Mouse (Mus musculus) liver, embryonic 14.5 days (tissue): ENCODE data around the gene Mbnl1. TPM values are rescaled to one million over a fixed set of nuclear protein-coding genes. Genes with fewer than 3 reads are reported as not detected.

Source experiments
- ATAC-seq: fragments of 200-750 bp; cut with Nextera tagmentation; 2 replicates; pipeline ENCODE4 v1.8.0; 2017; ENCODE audit warnings: moderate number of reproducible peaks, mild to moderate bottlenecking, moderate library complexity; ENCODE audit not compliant: insufficient read depth
- DNase-seq, 3 experiments: peaks; one replicate each; pipeline ENCODE4 v3.0.0-alpha.2; 2012 to 2013; ENCODE audit warnings: low read depth in 3 of 3, low spot score in 3 of 3
- H3K27ac ChIP-seq: fragments of 300-500 bp; sonication (generic); 2 replicates; pipeline ENCODE4 v1.5.1; 2014; ENCODE audit warnings: moderate library complexity, mild to moderate bottlenecking, control low read depth, inconsistent platforms
- H3K27me3 ChIP-seq: fragments of 300-500 bp; sonication (generic); 2 replicates; pipeline ENCODE4 v1.6.1; 2014; ENCODE audit warnings: mild to moderate bottlenecking, low read length, moderate library complexity; ENCODE audit not compliant: control insufficient read depth, insufficient read depth
- H3K36me3 ChIP-seq: fragments of 300-500 bp; sonication (generic); replicated peaks from 2 replicates; pipeline ENCODE4 v1.6.1; 2014; ENCODE audit warnings: low read depth; ENCODE audit not compliant: control insufficient read depth, insufficient read depth
- H3K4me1 ChIP-seq, 2 experiments: fragments of 200-500 bp in 1 of 2; fragments of 300-500 bp in 1 of 2; sonication (generic) in 1 of 2; replicated peaks; 2 replicates each; pipeline ENCODE4 v1.6.1; 2012 to 2014; ENCODE audit warnings: antibody characterized with exemption in 1 of 2, inconsistent platforms in 1 of 2, low read length in 1 of 2; ENCODE audit not compliant: control insufficient read depth in 2 of 2, insufficient read depth in 2 of 2
- H3K4me2 ChIP-seq: fragments of 300-500 bp; sonication (generic); 2 replicates; pipeline ENCODE4 v1.6.1; 2014; ENCODE audit warnings: low read depth, mild to moderate bottlenecking, control low read depth, moderate library complexity
- H3K4me3 ChIP-seq, 2 experiments: fragments of 200-500 bp in 1 of 2; fragments of 300-500 bp in 1 of 2; sonication (generic) in 1 of 2; 2 replicates each; pipeline ENCODE4 v1.5.1; 2012 to 2014; ENCODE audit warnings: low read depth in 2 of 2, low read length in 2 of 2, mild to moderate bottlenecking in 2 of 2, control low read depth in 1 of 2, inconsistent platforms in 1 of 2, moderate library complexity in 1 of 2; ENCODE audit not compliant: insufficient read depth in 1 of 2
- H3K9ac ChIP-seq: fragments of 300-500 bp; sonication (generic); replicated peaks from 2 replicates; pipeline ENCODE4 v1.6.1; 2014; ENCODE audit warnings: mild to moderate bottlenecking, control low read depth, moderate library complexity
- H3K9me3 ChIP-seq: fragments of 300-500 bp; sonication (generic); 2 replicates; pipeline ENCODE4 v1.6.1; 2016; ENCODE audit warnings: low read length, mixed read lengths; ENCODE audit not compliant: control insufficient read depth
- CTCF ChIP-seq: IDR thresholded peaks from 2 replicates; pipeline ENCODE4 v1.5.1; 2016; ENCODE audit warnings: antibody characterized with exemption, low read depth, control low read depth
- EP300 ChIP-seq: IDR thresholded peaks from 2 replicates; pipeline ENCODE4 v1.6.1; 2016; ENCODE audit warnings: antibody characterized with exemption, low read depth
- WGBS: fragments of 180-500 bp; shearing (Covaris S2); extraction: QIAGEN DNeasy Blood & Tissue Kit; methylation state at CpG from one replicate; pipeline ENCODE4 v1.1.7; 2014; ENCODE audit not compliant: insufficient replicate concordance; 5-methylcytosine and 5-hydroxymethylcytosine counted together
- polyA plus RNA-seq, 2 experiments: library from polyadenylated mRNA; depleted of rRNA in 1 of 2; stranded (reverse) in 1 of 2; unstranded in 1 of 2; fragments of >200 nt; fragmentation: Nextera tagmentation in 1 of 2; extraction: Ambion mirVana in 1 of 2; gene quantifications; 2 replicates each; pipeline versions ENCODE4 v1.2.1 to v1.2.3; 2012 to 2014

The Mbnl1 gene
- polyA plus RNA-seq, 2 experiments, result 32.9 to 128 TPM

- Histone ChIP-seq H3K27ac (no peak overlapping the region), H3K4me3 (no peak overlapping the region), H3K27me3 (no peaks in the 10 kb centered on the region), H3K36me3 (no peaks in the 10 kb centered on the region), H3K9ac (no peak overlapping the region), H3K4me2 (peak overlapping the region; percentile 6; the same call in 1 of the 2 replicates), H3K4me1 (peaks cover 14 to 19% of the 10 kb centered on the region in 2 experiments), H3K9me3 (no peaks in the 10 kb centered on the region)
- WGBS, result 22% methylated on average over 12 of the region's 12 CpGs
- no peak for TF ChIP-seq EP300
- peak; percentile 78 for TF ChIP-seq CTCF
- DNase-seq (no peak), ATAC-seq (peak; percentile 63)
Measured at GRCm38 (mm10) chr3:60516054-60516674, 43.5 kb downstream of the Mbnl1 start.

- 62% methylated on average over 3 of the region's 3 CpGs for WGBS
- H3K27me3 ChIP-seq, result no peaks in the 10 kb centered on the region
- no peak overlapping the region; the same call in 1 of the 2 replicates for H3K9ac ChIP-seq
- DNase-seq (no peak), ATAC-seq (no peak)
- no peaks in the 10 kb centered on the region for H3K36me3 ChIP-seq
- no peak overlapping the region for H3K27ac ChIP-seq
- no peak overlapping the region for H3K4me3 ChIP-seq
- H3K4me1 ChIP-seq, result peaks cover 9 to 14% of the 10 kb centered on the region in 2 experiments
- H3K4me2 ChIP-seq, result no peak overlapping the region
- no peaks in the 10 kb centered on the region for H3K9me3 ChIP-seq
- no peak for TF ChIP-seq EP300
- TF ChIP-seq CTCF, result no peak
Measured at GRCm38 (mm10) chr3:60517234-60517787, 44.7 kb downstream of the Mbnl1 start.

- Histone ChIP-seq H3K4me2 (no peak overlapping the region), H3K9me3 (no peaks in the 10 kb centered on the region), H3K27ac (no peak overlapping the region), H3K9ac (no peak overlapping the region), H3K4me3 (no peak overlapping the region), H3K27me3 (no peaks in the 10 kb centered on the region), H3K36me3 (no peaks in the 10 kb centered on the region), H3K4me1 (peaks cover 11 to 16% of the 10 kb centered on the region in 2 experiments)
- WGBS, result 33% methylated on average over 3 of the region's 3 CpGs
- ATAC-seq (no peak), DNase-seq (no peak)
- TF ChIP-seq EP300 (no peak), CTCF (no peak)
Measured at GRCm38 (mm10) chr3:60519337-60519736, 46.7 kb downstream of the Mbnl1 start.

- no peak overlapping the region for H3K4me3 ChIP-seq
- no peak for TF ChIP-seq EP300
- no peak for TF ChIP-seq CTCF
- H3K9me3 ChIP-seq, result no peaks in the 10 kb centered on the region
- peaks cover 11 to 28% of the 10 kb centered on the region in 2 experiments for H3K4me1 ChIP-seq
- WGBS, result 81% methylated on average over 1 of the region's 1 CpGs
- no peak overlapping the region for H3K9ac ChIP-seq
- H3K27ac ChIP-seq, result no peak overlapping the region
- no peaks in the 10 kb centered on the region for H3K27me3 ChIP-seq
- no peak overlapping the region for H3K4me2 ChIP-seq
- DNase-seq (no peak), ATAC-seq (no peak)
- peaks cover 4% of the 10 kb centered on the region for H3K36me3 ChIP-seq
Measured at GRCm38 (mm10) chr3:60524127-60524526, 51.5 kb downstream of the Mbnl1 start.

GRCm38 (mm10) chr3:60531286-60531685 lies 58.7 kb downstream of the Mbnl1 start:
- H3K27ac ChIP-seq, result no peak overlapping the region
- WGBS, result 36% methylated on average over 5 of the region's 5 CpGs
- TF ChIP-seq EP300 (no peak), CTCF (no peak)
- H3K36me3 ChIP-seq, result peaks cover 10% of the 10 kb centered on the region
- peaks cover 8 to 32% of the 10 kb centered on the region in 2 experiments for H3K4me1 ChIP-seq
- DNase-seq, result no peak
- no peaks in the 10 kb centered on the region for H3K27me3 ChIP-seq
- H3K4me3 ChIP-seq, result no peak overlapping the region
- H3K4me2 ChIP-seq, result peak overlapping the region; percentile 29
- no peaks in the 10 kb centered on the region for H3K9me3 ChIP-seq
- ATAC-seq, result no peak
- no peak overlapping the region for H3K9ac ChIP-seq
